Mouse (Mus musculus) thymus, adult 2 months (tissue): ENCODE results near the gene Cox4i2. TPM values are rescaled to one million over a fixed set of nuclear protein-coding genes. Genes with fewer than 3 reads are reported as not detected.

ENCODE experiments used
- DNase-seq: peaks from one replicate; pipeline ENCODE4 v3.0.0; 2021
- H3K27ac ChIP-seq: fragments of 200-500 bp; 2 replicates; pipeline ENCODE4 v1.5.1; 2012; ENCODE audit warnings: low read length, control low read depth; ENCODE audit not compliant: control insufficient read depth, insufficient read depth
- H3K27me3 ChIP-seq: fragments of 200-500 bp; 2 replicates; pipeline ENCODE4 v1.6.1; 2012; ENCODE audit warnings: mild to moderate bottlenecking, low read length, moderate library complexity, mixed read lengths; ENCODE audit not compliant: control insufficient read depth, insufficient read depth
- H3K36me3 ChIP-seq: fragments of 200-500 bp; 2 replicates; pipeline ENCODE4 v1.6.1; 2012; ENCODE audit warnings: mild to moderate bottlenecking, low read length, moderate library complexity; ENCODE audit not compliant: control insufficient read depth, insufficient read depth
- H3K4me1 ChIP-seq: fragments of 200-500 bp; replicated peaks from 2 replicates; pipeline ENCODE4 v1.6.1; 2012; ENCODE audit warnings: low read length; ENCODE audit not compliant: control insufficient read depth, insufficient read depth
- H3K4me3 ChIP-seq: fragments of 200-500 bp; 2 replicates; pipeline ENCODE4 v1.5.1; 2012; ENCODE audit warnings: mild to moderate bottlenecking, low read length, control low read depth, moderate library complexity; ENCODE audit not compliant: control insufficient read depth, insufficient read depth
- CTCF ChIP-seq: fragments of 200-500 bp; IDR thresholded peaks from 2 replicates; pipeline ENCODE4 v1.5.1; 2012; ENCODE audit warnings: mild to moderate bottlenecking, control low read depth, low read length, moderate library complexity, borderline replicate concordance; ENCODE audit not compliant: control insufficient read depth, poor library complexity, insufficient read depth; ENCODE audit errors: extremely low read depth
- POLR2A ChIP-seq: fragments of 200-500 bp; IDR thresholded peaks from 2 replicates; pipeline ENCODE4 v1.6.1; 2012; ENCODE audit warnings: mild to moderate bottlenecking, low read length, control low read depth, moderate library complexity; ENCODE audit not compliant: control insufficient read depth, poor library complexity, insufficient read depth; ENCODE audit errors: extremely low read depth
- WGBS: fragments of 180-500 bp; shearing (Covaris S2); methylation state at CpG from one replicate; pipeline ENCODE4 v1.1.7; 2018; 5-methylcytosine and 5-hydroxymethylcytosine counted together
- polyA plus RNA-seq: library from polyadenylated mRNA; depleted of rRNA; stranded (reverse); fragments of >200 nt; gene quantifications from 2 replicates; pipeline ENCODE4 v1.2.3, GENCODE M21; 2012; rRNA removed

The Cox4i2 gene
- polyA plus RNA-seq: 1.6 and 1.9 TPM in 2 replicates

DNA sequence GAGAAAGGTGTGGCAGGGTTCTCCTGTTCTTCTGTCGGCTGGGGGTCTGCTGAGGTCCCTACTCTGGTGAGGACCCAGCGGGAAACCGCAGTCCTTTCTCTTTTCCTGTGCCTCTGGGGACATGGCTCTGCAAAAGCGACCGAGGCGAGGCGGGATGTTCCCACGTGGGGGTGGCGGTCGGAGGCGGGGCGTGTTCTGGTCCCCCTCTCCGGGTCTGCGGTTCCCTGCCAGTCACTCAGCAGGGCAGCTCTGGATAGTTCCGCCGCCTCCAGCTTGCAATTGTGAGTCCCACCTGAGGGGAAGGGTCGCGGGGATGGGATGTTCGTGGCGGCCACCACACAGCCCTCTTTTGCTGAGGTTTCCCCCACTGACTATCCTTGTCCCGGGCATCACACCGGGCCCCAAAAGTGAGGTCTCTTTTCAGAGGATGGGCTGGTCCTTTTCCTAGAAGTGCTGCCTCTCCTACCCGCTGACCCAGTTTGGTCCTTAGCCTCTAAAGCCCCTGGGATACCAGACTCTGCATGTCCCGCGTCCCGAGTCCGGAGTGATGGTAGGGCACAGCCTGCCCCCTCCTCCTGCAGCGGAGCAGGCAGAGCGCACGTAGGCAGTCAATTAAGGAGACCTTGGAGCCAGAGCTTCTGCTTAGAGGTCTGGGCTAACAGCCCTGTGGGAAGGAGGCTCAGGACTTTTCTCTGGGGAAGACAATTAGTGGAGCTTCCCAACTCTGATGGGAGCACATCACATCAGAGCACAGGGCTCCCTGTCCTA lies at the start of gene Cox4i2:
Gene Cox4i2 (plus strand): TSS at position 230 of the 768 bp plus-strand sequence.
- WGBS: 10% methylated on average over 30 of the region's 30 CpGs
- DNase-seq: no peak
- no peaks in the 10 kb centered on the region for H3K36me3 ChIP-seq
- TF ChIP-seq POLR2A (no peak), CTCF (no peak)
- no peak within 1 kb of the TSS for H3K4me3 ChIP-seq
- H3K4me1 ChIP-seq: peaks cover 12% of the 10 kb centered on the region
- H3K27ac ChIP-seq: no peak within 1 kb of the TSS
- no peaks in the 10 kb centered on the region for H3K27me3 ChIP-seq

DNA sequence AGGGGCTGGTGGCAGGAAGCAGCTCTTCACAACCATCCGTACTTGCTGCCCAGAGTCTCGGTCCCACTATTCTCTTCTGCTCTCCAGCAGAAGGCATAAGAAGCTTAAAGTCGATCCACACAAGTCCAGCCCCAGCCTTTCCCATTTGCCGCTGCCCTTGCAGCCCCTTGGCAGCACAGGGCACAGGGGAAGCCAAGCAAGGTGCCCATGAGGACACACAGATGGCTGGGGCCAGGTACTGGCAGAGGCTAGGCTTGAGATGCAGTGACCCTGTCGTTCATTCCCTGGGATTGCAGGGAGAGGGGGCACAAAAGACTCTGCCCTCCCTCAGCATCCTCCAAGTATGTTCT lies 49.7 kb upstream of the Cox4i2 start:
- TF ChIP-seq POLR2A (no peak), CTCF (no peak)
- peaks cover 90% of the 10 kb centered on the region for H3K36me3 ChIP-seq
- 91% methylated on average over 5 of the region's 5 CpGs for WGBS
- H3K27ac ChIP-seq: no peak overlapping the region
- no peaks in the 10 kb centered on the region for H3K27me3 ChIP-seq
- no peaks in the 10 kb centered on the region for H3K4me1 ChIP-seq
- H3K4me3 ChIP-seq: no peak overlapping the region
- DNase-seq: no peak

DNA sequence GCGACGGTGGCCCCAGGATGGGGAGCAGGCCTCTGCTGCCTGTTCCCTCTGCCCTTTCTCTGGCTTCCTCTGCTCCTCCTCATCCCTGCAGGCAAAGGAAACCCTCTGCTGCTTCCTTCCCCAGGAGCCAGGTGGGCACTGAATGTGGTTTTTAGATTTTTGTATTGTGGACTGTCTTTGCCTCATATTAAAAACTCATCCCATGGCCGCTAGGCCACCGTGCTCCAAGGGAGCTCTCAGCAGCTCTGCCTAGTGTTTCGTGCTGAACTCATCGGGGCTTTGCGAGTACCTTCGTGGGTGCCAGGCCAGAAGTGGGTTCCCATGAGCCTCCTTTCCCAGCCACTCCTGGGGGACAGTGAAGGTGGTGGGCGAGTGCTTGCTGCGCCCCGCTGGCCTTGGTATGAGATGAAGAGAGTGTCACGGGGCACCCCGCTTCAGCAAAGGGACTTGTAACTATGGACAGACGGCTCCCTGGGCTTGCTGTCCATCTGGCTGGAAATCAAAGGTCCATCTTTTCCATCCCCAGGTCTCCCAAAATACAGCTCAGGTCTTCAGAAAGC lies 49.1 kb upstream of the Cox4i2 start:
- no peak for DNase-seq
- H3K4me3 ChIP-seq: no peak overlapping the region
- TF ChIP-seq POLR2A (no peak), CTCF (no peak)
- no peak overlapping the region for H3K27ac ChIP-seq
- WGBS: 96% methylated on average over 14 of the region's 14 CpGs
- no peaks in the 10 kb centered on the region for H3K27me3 ChIP-seq
- H3K36me3 ChIP-seq: peaks cover 84% of the 10 kb centered on the region
- H3K4me1 ChIP-seq: no peaks in the 10 kb centered on the region

DNA sequence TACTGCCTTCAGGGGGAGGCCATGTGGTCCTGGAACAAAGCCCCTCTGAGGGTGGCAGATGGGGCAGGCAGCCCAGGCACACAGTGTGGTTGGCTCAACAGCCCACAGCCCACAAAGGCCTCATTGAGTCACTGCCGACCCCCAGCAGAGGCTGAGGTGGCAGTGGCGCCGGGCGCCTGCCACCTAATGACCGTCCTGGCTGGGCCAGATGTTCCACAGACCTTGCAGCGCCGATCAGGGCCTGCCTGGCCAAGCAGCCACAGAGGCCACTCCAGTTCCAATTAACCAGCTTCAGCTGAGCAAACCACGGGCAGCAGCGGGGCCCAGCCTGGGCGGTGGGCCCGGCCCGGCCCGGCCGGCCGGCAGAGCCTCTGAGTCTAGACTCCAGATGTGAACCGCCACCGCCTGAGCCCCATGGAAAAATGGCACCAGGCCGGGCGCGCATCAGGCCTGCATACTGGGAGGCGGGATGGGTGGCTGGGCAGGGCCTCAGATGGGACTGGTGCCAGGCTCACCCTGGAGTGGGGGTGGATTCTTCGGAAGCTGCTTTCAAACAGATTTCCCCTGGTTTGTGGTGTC lies 47.9 kb upstream of the Cox4i2 start:
- Histone ChIP-seq H3K27ac (no peak overlapping the region), H3K27me3 (no peaks in the 10 kb centered on the region), H3K4me3 (no peak overlapping the region), H3K4me1 (no peaks in the 10 kb centered on the region), H3K36me3 (peaks cover 72% of the 10 kb centered on the region)
- no peak for DNase-seq
- TF ChIP-seq POLR2A: no peak
- TF ChIP-seq CTCF: no peak
- WGBS: 96% methylated on average over 22 of the region's 22 CpGs

GRCm38 (mm10) chr2:152707186-152707585 lies 46.8 kb upstream of the Cox4i2 start:
- peaks cover 61% of the 10 kb centered on the region for H3K36me3 ChIP-seq
- H3K4me1 ChIP-seq: no peaks in the 10 kb centered on the region
- no peak for TF ChIP-seq POLR2A
- TF ChIP-seq CTCF: no peak
- no peak overlapping the region for H3K4me3 ChIP-seq
- 90% methylated on average over 7 of the region's 7 CpGs for WGBS
- no peaks in the 10 kb centered on the region for H3K27me3 ChIP-seq
- H3K27ac ChIP-seq: no peak overlapping the region
- DNase-seq: no peak

DNA sequence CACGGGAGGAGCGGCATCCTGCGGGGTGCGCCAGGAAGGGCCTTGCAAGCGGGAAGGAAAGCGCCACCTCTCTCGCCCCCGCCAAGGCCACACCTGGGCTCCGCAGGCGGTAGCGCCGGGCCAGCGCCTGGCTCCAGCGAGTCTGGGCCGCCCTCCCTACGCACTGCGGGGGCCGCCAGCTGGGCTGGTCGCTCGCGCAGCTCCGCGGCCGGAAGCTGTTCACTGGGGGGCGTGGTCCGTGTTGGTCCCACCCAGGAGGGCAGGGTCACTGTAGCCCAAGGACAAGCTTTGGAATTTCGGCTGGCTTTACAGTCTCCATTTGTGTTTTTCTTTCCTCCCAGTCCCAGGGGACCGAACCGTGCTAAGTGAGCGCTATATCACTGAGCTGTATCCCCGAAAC lies 46.3 kb upstream of the Cox4i2 start:
- no peaks in the 10 kb centered on the region for H3K4me1 ChIP-seq
- TF ChIP-seq POLR2A (no peak), CTCF (no peak)
- WGBS: 95% methylated on average over 31 of the region's 31 CpGs
- H3K4me3 ChIP-seq: no peak overlapping the region
- H3K36me3 ChIP-seq: peaks cover 56% of the 10 kb centered on the region
- H3K27me3 ChIP-seq: no peaks in the 10 kb centered on the region
- H3K27ac ChIP-seq: peak overlapping the region; percentile 16; the same call in 1 of the 2 replicates
- DNase-seq: no peak

DNA sequence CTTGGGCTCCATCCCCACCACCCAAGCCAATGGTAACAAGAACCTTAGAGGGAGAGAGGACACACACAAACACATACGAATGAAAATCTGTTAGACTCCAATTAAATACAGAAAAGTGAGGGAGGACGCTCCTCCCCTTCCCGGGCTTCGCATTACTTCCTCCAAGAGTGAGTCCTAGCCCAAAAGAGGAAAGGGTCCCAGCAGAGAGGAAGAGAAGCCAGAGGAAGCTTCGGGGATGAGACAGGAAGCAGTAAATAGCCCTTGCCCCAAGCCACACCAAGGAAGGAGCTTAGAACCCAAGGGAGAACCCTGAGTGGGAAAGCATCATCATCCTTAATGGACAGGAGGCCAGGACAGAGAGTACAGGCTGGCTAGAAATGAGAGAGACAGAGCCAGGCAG lies 44.9 kb upstream of the Cox4i2 start:
- Histone ChIP-seq H3K27me3 (no peaks in the 10 kb centered on the region), H3K27ac (no peak overlapping the region), H3K4me1 (no peaks in the 10 kb centered on the region), H3K36me3 (peaks cover 43% of the 10 kb centered on the region), H3K4me3 (no peak overlapping the region)
- TF ChIP-seq CTCF: no peak
- TF ChIP-seq POLR2A: no peak
- DNase-seq: no peak
- WGBS: 88% methylated on average over 5 of the region's 5 CpGs
